Mouse (Mus musculus): ENCODE measurements at regions not wholly inside any gene's neighbourhood (a gene's known extent, or its start where the extent isn't known, plus 50 kb on each side); places are given as distances from the start of the nearest gene placed in this dataset.

DNA sequence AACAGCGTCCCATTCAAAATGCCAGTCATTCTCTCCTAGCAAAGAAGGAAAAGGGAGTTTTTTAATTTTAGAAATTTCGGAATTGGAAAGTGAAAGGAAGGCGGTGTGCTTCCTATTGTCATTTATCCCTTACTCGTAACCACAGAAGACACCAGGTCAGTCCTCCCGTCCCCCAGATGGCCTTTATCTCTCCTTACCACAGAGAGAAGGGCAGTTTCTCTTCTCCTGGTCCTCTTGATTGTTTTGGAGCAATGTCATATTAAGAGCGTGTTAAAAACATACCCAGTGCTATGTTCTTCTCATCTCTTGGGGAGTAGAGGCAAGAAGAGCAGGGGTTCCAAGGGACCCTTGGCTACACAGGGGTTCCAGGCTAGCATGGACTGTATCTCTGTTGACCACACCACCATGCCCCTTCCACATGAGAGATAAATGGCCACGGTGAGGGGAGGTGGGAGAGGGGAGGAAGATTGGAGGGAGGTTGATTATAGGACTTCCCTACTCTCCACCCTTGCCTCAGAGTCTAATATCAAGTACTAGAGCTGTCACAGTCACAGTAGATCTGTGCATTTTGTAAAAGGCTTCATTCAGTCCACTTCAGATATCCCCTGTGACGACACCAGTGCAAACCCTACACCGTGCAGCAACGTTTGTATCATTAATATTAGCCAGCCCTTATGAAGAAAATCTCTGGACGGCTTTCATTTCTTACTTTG lies 139.5 kb upstream of the Pkn2 start:
- no peak for ATAC-seq (ENCODE audit: insufficient number of reproducible peaks, insufficient read depth, low FRiP score, low read depth)
- Histone ChIP-seq H3K4me2 (replicated peaks; ENCODE audit: low read depth, low read length) (no peak overlapping the region), H3K9ac (replicated peaks; ENCODE audit: low read depth, low read length) (no peak overlapping the region), H3K9me3 (ENCODE audit: control insufficient read depth, low read depth, low read length) (no peaks in the 10 kb centered on the region), H3K27me3 (ENCODE audit: control insufficient read depth, insufficient read depth, low read length) (no peaks in the 10 kb centered on the region), H3K4me3 (ENCODE audit: low read depth, low read length) (no peak overlapping the region), H3K27ac (ENCODE audit: low read length) (no peak overlapping the region), H3K36me3 (ENCODE audit: control insufficient read depth, insufficient read depth, low read length) (no peaks in the 10 kb centered on the region), H3K4me1 (ENCODE audit: control insufficient read depth, insufficient read depth, low read length) (no peaks in the 10 kb centered on the region)
- 81% methylated on average over 11 of the region's 11 CpGs for WGBS

DNA sequence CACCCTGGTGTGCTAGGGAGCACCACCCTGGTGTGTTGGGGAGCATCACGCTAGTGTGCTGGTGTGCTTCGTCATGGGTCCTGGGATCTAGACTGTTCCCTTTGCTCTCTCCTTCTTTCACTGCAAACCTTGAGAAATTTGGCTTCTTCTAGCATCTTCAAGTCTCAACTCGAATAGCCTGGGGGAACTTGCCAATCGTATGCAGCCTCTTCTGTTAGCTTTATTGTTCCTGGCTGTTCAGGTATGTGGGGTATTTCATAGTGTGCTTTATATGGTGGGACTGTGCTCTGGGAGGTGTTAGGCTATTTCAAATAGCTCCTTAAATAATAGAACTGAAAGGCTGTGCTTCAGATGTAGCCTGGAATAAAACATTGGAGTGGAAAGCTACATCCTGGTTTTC lies 135.7 kb upstream of the Pkn2 start:
- Histone ChIP-seq H3K27ac (ENCODE audit: low read length) (no peak overlapping the region), H3K9ac (replicated peaks; ENCODE audit: low read depth, low read length) (no peak overlapping the region), H3K9me3 (ENCODE audit: control insufficient read depth, low read depth, low read length) (no peaks in the 10 kb centered on the region), H3K4me1 (ENCODE audit: control insufficient read depth, insufficient read depth, low read length) (no peaks in the 10 kb centered on the region), H3K4me3 (ENCODE audit: low read depth, low read length) (no peak overlapping the region), H3K4me2 (replicated peaks; ENCODE audit: low read depth, low read length) (no peak overlapping the region), H3K36me3 (ENCODE audit: control insufficient read depth, insufficient read depth, low read length) (no peaks in the 10 kb centered on the region), H3K27me3 (ENCODE audit: control insufficient read depth, insufficient read depth, low read length) (no peaks in the 10 kb centered on the region)
- 87% methylated on average over 4 of the region's 4 CpGs for WGBS
- no peak for ATAC-seq (ENCODE audit: insufficient number of reproducible peaks, insufficient read depth, low FRiP score, low read depth)

DNA sequence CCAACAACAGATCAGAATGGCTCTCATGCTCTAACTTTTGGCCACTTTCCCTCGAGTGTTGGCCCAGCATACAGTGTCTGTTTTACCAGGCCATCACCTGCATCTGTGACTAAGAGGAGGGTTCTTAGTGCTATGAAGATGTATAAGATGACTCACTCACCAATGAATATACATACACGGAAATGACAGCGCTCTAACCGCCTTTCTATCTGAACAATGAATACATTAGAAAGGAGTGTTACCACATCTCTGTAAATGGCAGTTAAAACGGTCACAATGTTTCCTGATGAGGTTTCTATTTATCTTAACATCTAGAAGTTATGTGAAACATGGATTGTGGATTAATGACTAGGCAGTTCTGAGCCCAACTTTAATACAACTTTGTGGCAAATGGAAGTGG lies 135.0 kb upstream of the Pkn2 start:
- Histone ChIP-seq H3K9ac (replicated peaks; ENCODE audit: low read depth, low read length) (no peak overlapping the region), H3K27ac (ENCODE audit: low read length) (no peak overlapping the region), H3K27me3 (ENCODE audit: control insufficient read depth, insufficient read depth, low read length) (no peaks in the 10 kb centered on the region), H3K36me3 (ENCODE audit: control insufficient read depth, insufficient read depth, low read length) (no peaks in the 10 kb centered on the region), H3K4me1 (ENCODE audit: control insufficient read depth, insufficient read depth, low read length) (no peaks in the 10 kb centered on the region), H3K4me3 (ENCODE audit: low read depth, low read length) (no peak overlapping the region), H3K4me2 (replicated peaks; ENCODE audit: low read depth, low read length) (no peak overlapping the region), H3K9me3 (ENCODE audit: control insufficient read depth, low read depth, low read length) (no peaks in the 10 kb centered on the region)
- 73% methylated on average over 5 of the region's 5 CpGs for WGBS
- ATAC-seq (ENCODE audit: insufficient number of reproducible peaks, insufficient read depth, low FRiP score, low read depth), result no peak

DNA sequence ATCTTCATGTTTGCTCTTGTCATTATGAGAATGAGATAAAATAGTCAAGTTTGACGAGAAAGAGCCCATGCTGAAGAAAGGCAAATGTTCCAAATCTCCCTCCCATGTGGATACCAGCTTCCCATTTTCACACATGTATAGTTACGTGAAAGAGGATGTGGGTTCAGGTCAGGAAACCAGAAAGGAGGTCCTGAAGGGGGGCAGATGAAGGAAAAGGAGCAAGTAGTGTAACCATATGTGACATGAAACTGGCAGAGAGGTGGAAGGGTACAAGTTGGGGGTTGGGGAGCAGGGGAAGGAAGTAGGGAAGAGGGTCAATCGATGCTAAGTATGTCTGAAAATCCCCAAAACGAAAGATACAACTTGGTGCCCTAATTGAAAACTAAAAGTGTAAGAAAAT lies 132.6 kb upstream of the Pkn2 start:
- Histone ChIP-seq H3K4me1 (ENCODE audit: control insufficient read depth, insufficient read depth, low read length) (no peaks in the 10 kb centered on the region), H3K4me3 (ENCODE audit: low read depth, low read length) (no peak overlapping the region), H3K9me3 (ENCODE audit: control insufficient read depth, low read depth, low read length) (no peaks in the 10 kb centered on the region), H3K27ac (ENCODE audit: low read length) (no peak overlapping the region), H3K27me3 (ENCODE audit: control insufficient read depth, insufficient read depth, low read length) (no peaks in the 10 kb centered on the region), H3K9ac (replicated peaks; ENCODE audit: low read depth, low read length) (no peak overlapping the region), H3K4me2 (replicated peaks; ENCODE audit: low read depth, low read length) (no peak overlapping the region), H3K36me3 (ENCODE audit: control insufficient read depth, insufficient read depth, low read length) (no peaks in the 10 kb centered on the region)
- 83% methylated on average over 4 of the region's 4 CpGs for WGBS
- no peak for ATAC-seq (ENCODE audit: insufficient number of reproducible peaks, insufficient read depth, low FRiP score, low read depth)

DNA sequence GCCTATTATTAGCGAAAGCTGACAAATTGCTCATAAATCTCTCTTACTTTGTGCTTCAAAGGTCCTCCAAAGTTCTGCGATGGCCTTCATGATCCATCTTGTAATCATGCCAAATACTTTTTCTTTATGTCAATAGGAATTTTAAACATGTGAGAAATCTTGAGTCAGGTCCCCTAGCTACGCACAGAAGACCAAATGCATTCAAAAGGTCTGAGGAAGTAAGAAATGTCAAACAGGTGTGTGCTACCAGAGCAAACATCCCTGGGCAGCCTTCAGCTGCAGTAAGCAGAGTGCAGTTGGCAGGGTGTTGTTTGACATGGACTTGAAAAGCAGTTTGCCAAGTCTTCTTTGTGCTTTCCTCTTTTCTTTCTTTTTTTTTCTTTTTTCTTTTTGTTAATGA lies 125.2 kb upstream of the Pkn2 start:
- peak; percentile 58; the same call in 1 of the 2 replicates for ATAC-seq (ENCODE audit: insufficient number of reproducible peaks, insufficient read depth, low FRiP score, low read depth)
- 47% methylated on average over 3 of the region's 3 CpGs for WGBS

DNA sequence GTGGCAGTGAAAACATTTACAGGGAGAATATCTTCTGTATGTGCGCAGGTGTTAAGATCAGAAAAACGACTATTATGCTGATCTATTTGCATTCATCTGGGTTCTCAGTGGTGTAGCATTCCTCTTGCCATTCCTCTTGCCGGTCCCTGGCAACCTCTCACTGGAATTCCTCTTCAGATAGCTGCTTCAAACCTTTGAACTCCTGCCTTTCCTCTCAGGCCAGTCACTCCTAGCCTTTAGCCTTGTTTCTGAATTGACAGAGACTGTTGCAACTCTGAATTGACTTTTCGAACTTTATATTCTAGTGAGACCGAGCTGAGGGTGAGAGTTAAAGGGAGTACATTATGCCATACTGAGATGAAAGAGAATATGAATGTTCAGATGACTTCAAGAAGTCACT lies 120.1 kb upstream of the Pkn2 start:
- Histone ChIP-seq H3K27me3 (ENCODE audit: control insufficient read depth, insufficient read depth, low read length) (no peaks in the 10 kb centered on the region), H3K9me3 (ENCODE audit: control insufficient read depth, low read depth, low read length) (no peaks in the 10 kb centered on the region), H3K4me3 (ENCODE audit: low read depth, low read length) (no peak overlapping the region)

More for the DNA sequence above, 125.2 kb upstream of the Pkn2 start:
- no peak overlapping the region for H3K9ac ChIP-seq (replicated peaks; ENCODE audit: low read depth, low read length)
- H3K27ac ChIP-seq (ENCODE audit: low read length), result no peak overlapping the region
- no peaks in the 10 kb centered on the region for H3K9me3 ChIP-seq (ENCODE audit: control insufficient read depth, low read depth, low read length)
- H3K4me2 ChIP-seq (replicated peaks; ENCODE audit: low read depth, low read length), result no peak overlapping the region
- H3K27me3 ChIP-seq (ENCODE audit: control insufficient read depth, insufficient read depth, low read length), result no peaks in the 10 kb centered on the region
- H3K4me3 ChIP-seq (ENCODE audit: low read depth, low read length), result no peak overlapping the region
- no peaks in the 10 kb centered on the region for H3K36me3 ChIP-seq (ENCODE audit: control insufficient read depth, insufficient read depth, low read length)
- no peaks in the 10 kb centered on the region for H3K4me1 ChIP-seq (ENCODE audit: control insufficient read depth, insufficient read depth, low read length)

DNA sequence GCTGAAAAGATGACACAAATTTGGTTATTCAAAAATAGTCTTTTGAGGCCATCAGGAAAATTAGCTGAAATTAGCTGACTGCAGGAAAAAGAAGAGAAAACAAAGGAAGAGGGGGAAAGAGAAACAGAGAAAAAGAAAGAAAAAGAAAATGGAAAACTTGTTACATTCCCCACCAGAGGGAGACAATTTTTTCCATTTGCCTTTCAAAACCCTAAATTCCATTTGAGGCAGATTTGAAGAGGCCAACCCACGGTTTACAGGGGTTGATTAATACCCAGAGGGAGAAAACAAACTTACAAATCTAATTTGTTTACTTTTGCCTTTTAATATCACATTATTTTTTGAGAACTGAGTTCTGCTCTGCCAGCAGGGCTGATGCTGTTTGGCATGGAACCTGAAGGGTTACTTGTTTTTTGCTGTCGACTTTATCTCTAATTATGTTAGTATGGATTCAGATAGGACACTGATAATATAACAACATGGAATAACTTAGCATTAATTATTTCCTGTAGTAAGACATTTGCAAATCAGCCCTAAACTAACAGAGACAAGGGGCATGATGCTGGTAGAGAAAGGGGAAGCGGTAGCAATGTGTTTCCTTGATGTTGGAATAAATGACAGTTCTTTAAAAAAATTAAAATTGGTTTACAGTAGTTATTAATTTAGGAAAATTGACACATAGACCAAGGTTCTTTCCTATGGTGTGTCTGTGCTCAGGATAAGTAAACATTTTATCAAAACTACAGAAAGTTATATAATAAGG lies 114.4 kb upstream of the Pkn2 start:
- no peak overlapping the region for H3K4me3 ChIP-seq (ENCODE audit: low read depth, low read length)
- H3K4me2 ChIP-seq (replicated peaks; ENCODE audit: low read depth, low read length), result no peak overlapping the region
- no peak overlapping the region for H3K9ac ChIP-seq (replicated peaks; ENCODE audit: low read depth, low read length)
- H3K4me1 ChIP-seq (ENCODE audit: control insufficient read depth, insufficient read depth, low read length), result no peaks in the 10 kb centered on the region
- ATAC-seq (ENCODE audit: insufficient number of reproducible peaks, insufficient read depth, low FRiP score, low read depth), result no peak
- no peaks in the 10 kb centered on the region for H3K27me3 ChIP-seq (ENCODE audit: control insufficient read depth, insufficient read depth, low read length)
- no peak overlapping the region for H3K27ac ChIP-seq (ENCODE audit: low read length)
- no peaks in the 10 kb centered on the region for H3K36me3 ChIP-seq (ENCODE audit: control insufficient read depth, insufficient read depth, low read length)
- H3K9me3 ChIP-seq (ENCODE audit: control insufficient read depth, low read depth, low read length), result no peaks in the 10 kb centered on the region
- 55% methylated on average over 3 of the region's 3 CpGs for WGBS

More for the DNA sequence above, 120.1 kb upstream of the Pkn2 start:
- ATAC-seq (ENCODE audit: insufficient number of reproducible peaks, insufficient read depth, low FRiP score, low read depth), result no peak
- WGBS, result 69% methylated on average over 5 of the region's 5 CpGs
- no peak overlapping the region for H3K9ac ChIP-seq (replicated peaks; ENCODE audit: low read depth, low read length)
- no peaks in the 10 kb centered on the region for H3K4me1 ChIP-seq (ENCODE audit: control insufficient read depth, insufficient read depth, low read length)
- H3K36me3 ChIP-seq (ENCODE audit: control insufficient read depth, insufficient read depth, low read length), result no peaks in the 10 kb centered on the region
- no peak overlapping the region for H3K27ac ChIP-seq (ENCODE audit: low read length)
- no peak overlapping the region for H3K4me2 ChIP-seq (replicated peaks; ENCODE audit: low read depth, low read length)

DNA sequence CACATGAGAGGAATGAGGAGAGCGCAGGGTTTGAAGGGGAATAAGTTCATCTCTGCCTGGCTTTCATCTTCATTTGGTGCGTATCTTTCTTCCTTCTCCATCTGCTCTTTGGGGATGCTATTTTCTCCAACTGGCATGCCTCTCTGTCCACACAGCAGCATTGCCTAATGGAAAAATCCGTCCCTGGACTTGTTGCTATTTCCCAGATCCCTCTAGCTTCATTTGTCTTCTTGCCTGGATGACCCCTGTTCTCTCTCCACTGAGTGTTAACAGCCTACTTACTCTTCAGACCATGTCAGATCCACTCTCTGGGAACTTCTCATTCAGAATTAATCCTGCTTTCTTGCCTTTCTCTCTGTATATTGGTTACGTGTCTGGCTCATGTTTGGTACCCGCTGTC lies 102.7 kb upstream of the Pkn2 start:
- no peak overlapping the region for H3K4me2 ChIP-seq (replicated peaks; ENCODE audit: low read depth, low read length)
- H3K27me3 ChIP-seq (ENCODE audit: control insufficient read depth, insufficient read depth, low read length), result no peaks in the 10 kb centered on the region
- no peaks in the 10 kb centered on the region for H3K36me3 ChIP-seq (ENCODE audit: control insufficient read depth, insufficient read depth, low read length)
- ATAC-seq (ENCODE audit: insufficient number of reproducible peaks, insufficient read depth, low FRiP score, low read depth), result peak; percentile 46; the same call in 1 of the 2 replicates
- no peaks in the 10 kb centered on the region for H3K4me1 ChIP-seq (ENCODE audit: control insufficient read depth, insufficient read depth, low read length)
- H3K27ac ChIP-seq (ENCODE audit: low read length), result peak overlapping the region; percentile 58; the same call in 1 of the 2 replicates
- WGBS, result 63% methylated on average over 5 of the region's 5 CpGs
- H3K9me3 ChIP-seq (ENCODE audit: control insufficient read depth, low read depth, low read length), result no peaks in the 10 kb centered on the region
- H3K9ac ChIP-seq (replicated peaks; ENCODE audit: low read depth, low read length), result no peak overlapping the region
- no peak overlapping the region for H3K4me3 ChIP-seq (ENCODE audit: low read depth, low read length)

Measured in stomach, embryonic 14.5 days (tissue).